Mouse (Mus musculus): ENCODE results near the gene Setd4. TPM values are rescaled to one million over a fixed set of nuclear protein-coding genes. Genes with fewer than 3 reads are reported as not detected.

The Setd4 gene
- total and polyA plus RNA-seq, 2 experiments from 2014 or later = 3.7 to 5.3 TPM

DNA sequence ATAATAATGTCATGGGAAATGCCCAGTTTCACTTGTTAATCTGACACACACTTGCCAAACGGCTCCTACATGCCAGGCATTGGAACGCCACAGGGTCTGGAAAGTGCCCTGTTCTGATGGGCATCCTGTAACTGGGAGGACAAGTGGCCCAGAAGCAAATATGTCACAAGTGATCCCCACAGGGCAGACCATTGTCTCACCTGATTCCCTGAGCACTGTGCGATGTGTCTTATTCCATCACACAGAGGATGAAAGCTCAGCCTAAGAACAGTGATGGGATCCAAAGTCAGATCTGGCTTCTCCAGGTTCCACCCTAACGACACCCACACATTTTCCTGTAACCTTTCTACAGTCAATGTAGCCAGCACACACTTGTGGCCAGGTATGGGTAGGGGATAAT lies 58.9 kb downstream of the Setd4 start:
- H3K27ac ChIP-seq (ENCODE audit: low read depth) = no peak overlapping the region
- no peaks in the 10 kb centered on the region for H3K9me3 ChIP-seq (replicated peaks; ENCODE audit: control insufficient read depth, low read length)
- no peak for DNase-seq (ENCODE audit: low spot score)
- no peak for TF ChIP-seq CTCF (IDR thresholded peaks at IDR 0.05; ENCODE audit: low read depth)
- ATAC-seq (ENCODE audit: insufficient read depth, low read depth) = no peak
- no peak overlapping the region for H3K9ac ChIP-seq (replicated peaks; ENCODE audit: low read depth, low read length)
- no peaks in the 10 kb centered on the region for H3K36me3 ChIP-seq (replicated peaks; ENCODE audit: control insufficient read depth, insufficient read depth, low read length)
- H3K27me3 ChIP-seq (ENCODE audit: control insufficient read depth, insufficient read depth, low read length) = 0 out of 2 replicates have a peak, but pooled peaks cover 16% of the 10 kb centered on the region
- no peak overlapping the region for H3K4me2 ChIP-seq (ENCODE audit: low read depth, low read length)
- no peak overlapping the region for H3K4me3 ChIP-seq (ENCODE audit: low read depth, low read length)
- WGBS = 72% methylated on average over 4 of the region's 4 CpGs
- H3K4me1 ChIP-seq (ENCODE audit: control insufficient read depth, insufficient read depth) = no peaks in the 10 kb centered on the region

DNA sequence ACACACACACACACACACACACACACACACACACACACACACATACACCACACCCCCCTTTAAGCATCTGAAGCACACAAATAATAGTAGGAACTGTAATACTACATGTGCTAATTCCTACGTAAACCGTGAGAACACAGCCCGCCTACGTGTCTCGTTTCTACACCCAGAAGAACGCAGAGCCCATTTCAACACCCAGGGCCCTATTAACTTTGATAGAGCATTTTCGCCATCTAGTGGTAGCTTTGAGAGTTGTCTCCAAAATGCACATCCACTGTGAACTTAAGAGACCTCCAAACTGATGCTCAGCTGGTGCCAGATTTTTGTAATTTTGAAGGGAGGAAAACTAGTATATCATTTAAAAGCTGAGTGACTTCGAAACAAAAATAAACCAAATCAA lies 60.2 kb downstream of the Setd4 start:
- Histone ChIP-seq H3K4me1 (ENCODE audit: control insufficient read depth, insufficient read depth) (no peaks in the 10 kb centered on the region), H3K9ac (replicated peaks; ENCODE audit: low read depth, low read length) (no peak overlapping the region), H3K9me3 (replicated peaks; ENCODE audit: control insufficient read depth, low read length) (no peaks in the 10 kb centered on the region), H3K36me3 (replicated peaks; ENCODE audit: control insufficient read depth, insufficient read depth, low read length) (no peaks in the 10 kb centered on the region), H3K27me3 (ENCODE audit: control insufficient read depth, insufficient read depth, low read length) (0 out of 2 replicates have a peak, but pooled peaks cover 16% of the 10 kb centered on the region), H3K27ac (ENCODE audit: low read depth) (no peak overlapping the region), H3K4me3 (ENCODE audit: low read depth, low read length) (no peak overlapping the region), H3K4me2 (ENCODE audit: low read depth, low read length) (no peak overlapping the region)
- DNase-seq (ENCODE audit: low spot score) (peak; percentile 79), ATAC-seq (ENCODE audit: insufficient read depth, low read depth) (0 out of 2 replicates have a peak, but pooled peaks have one; percentile 39)
- under 1% methylated on average over 8 of the region's 8 CpGs for WGBS
- no peak for TF ChIP-seq EP300 (IDR thresholded peaks at IDR 0.05; ENCODE audit: low read depth)
- TF ChIP-seq CTCF (IDR thresholded peaks at IDR 0.05; ENCODE audit: low read depth) = peak; percentile 78

DNA sequence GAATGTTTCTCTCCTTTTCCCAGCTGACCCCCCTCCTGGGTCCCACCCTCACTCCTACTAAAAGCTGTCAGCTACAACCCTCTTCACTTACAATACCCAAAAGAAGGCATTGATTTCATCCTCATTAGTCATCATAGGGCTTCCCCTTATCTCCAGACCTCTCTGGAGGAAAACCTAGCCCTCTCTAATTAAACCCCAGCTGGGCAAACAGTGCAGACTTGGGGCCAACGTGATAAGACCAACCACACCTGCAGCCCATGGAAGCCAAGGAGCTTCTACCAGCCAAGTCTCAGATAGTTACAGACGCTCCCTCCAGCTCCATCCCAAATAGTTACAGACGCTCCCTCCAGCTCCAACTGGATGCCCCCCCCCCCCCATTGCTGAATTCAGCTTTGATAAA lies 64.0 kb downstream of the Setd4 start:
- Histone ChIP-seq H3K9ac (replicated peaks; ENCODE audit: low read depth, low read length) (no peak overlapping the region), H3K4me2 (ENCODE audit: low read depth, low read length) (no peak overlapping the region), H3K27me3 (ENCODE audit: control insufficient read depth, insufficient read depth, low read length) (0 out of 2 replicates have a peak, but pooled peaks cover 10% of the 10 kb centered on the region), H3K27ac (ENCODE audit: low read depth) (no peak overlapping the region), H3K4me1 (ENCODE audit: control insufficient read depth, insufficient read depth) (0 out of 2 replicates have a peak, but pooled peaks cover 2% of the 10 kb centered on the region), H3K4me3 (ENCODE audit: low read depth, low read length) (no peak overlapping the region), H3K36me3 (replicated peaks; ENCODE audit: control insufficient read depth, insufficient read depth, low read length) (no peaks in the 10 kb centered on the region), H3K9me3 (replicated peaks; ENCODE audit: control insufficient read depth, low read length) (no peaks in the 10 kb centered on the region)
- TF ChIP-seq CTCF (IDR thresholded peaks at IDR 0.05; ENCODE audit: low read depth) = no peak
- TF ChIP-seq EP300 (IDR thresholded peaks at IDR 0.05; ENCODE audit: low read depth) = no peak
- 34% methylated on average over 3 of the region's 3 CpGs for WGBS
- ATAC-seq (ENCODE audit: insufficient read depth, low read depth) = no peak
- DNase-seq (ENCODE audit: low spot score) = no peak

DNA sequence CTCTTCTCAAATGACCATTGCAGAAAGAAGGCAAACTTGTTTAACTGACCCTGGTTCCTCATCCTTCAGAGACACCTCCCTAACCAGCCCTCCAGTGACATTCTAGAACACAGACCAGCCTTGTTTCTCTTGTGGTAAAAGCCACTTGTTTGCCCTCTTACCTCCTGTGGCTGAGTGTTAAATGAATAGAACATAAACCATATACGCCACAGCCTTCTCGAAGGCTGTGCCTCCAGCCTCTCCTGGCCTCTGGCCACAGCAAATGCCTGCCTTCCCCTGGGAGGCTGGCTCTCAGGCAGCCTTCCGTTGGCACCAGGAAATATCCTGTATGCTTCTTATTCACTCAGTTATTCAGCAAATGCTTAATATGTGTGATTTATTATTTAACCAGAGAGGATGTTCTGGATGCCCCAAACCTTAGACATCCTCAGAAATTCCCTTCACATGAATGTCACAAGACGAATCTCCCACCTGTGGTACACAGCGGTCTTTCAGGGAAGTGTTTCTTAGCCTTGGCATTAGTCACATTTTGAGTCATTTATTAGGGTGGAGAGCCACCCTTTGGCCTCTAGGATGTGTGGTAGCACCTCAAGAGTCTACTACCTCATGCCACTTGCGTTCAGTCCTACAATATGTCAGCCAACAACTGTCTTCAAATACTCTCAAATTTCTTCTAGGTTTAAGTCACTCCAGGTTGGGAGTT lies 68.6 kb downstream of the Setd4 start:
- Histone ChIP-seq H3K9me3 (replicated peaks; ENCODE audit: control insufficient read depth, low read length) (no peaks in the 10 kb centered on the region), H3K4me1 (ENCODE audit: control insufficient read depth, insufficient read depth) (0 out of 2 replicates have a peak, but pooled peaks cover 2% of the 10 kb centered on the region), H3K4me2 (ENCODE audit: low read depth, low read length) (no peak overlapping the region), H3K27me3 (ENCODE audit: control insufficient read depth, insufficient read depth, low read length) (no peaks in the 10 kb centered on the region), H3K9ac (replicated peaks; ENCODE audit: low read depth, low read length) (no peak overlapping the region), H3K4me3 (ENCODE audit: low read depth, low read length) (no peak overlapping the region), H3K36me3 (replicated peaks; ENCODE audit: control insufficient read depth, insufficient read depth, low read length) (no peaks in the 10 kb centered on the region), H3K27ac (ENCODE audit: low read depth) (no peak overlapping the region)
- ATAC-seq (ENCODE audit: insufficient read depth, low read depth) = no peak
- TF ChIP-seq CTCF (IDR thresholded peaks at IDR 0.05; ENCODE audit: low read depth) = no peak
- no peak for TF ChIP-seq EP300 (IDR thresholded peaks at IDR 0.05; ENCODE audit: low read depth)
- DNase-seq (ENCODE audit: low spot score) = no peak
- 77% methylated on average over 6 of the region's 6 CpGs for WGBS

Other genes with a start within 250 kb of the Setd4 start
- gene Cbr1, start 1.8 kb upstream of the Setd4 start, total RNA-seq (2014; rRNA removed; ENCODE audit: low replicate concordance) = 17.2 and 55.5 TPM in 2 replicates
- 54.5 and 56.1 TPM in 2 replicates for gene Cbr1, start 1.8 kb upstream of the Setd4 start, polyA plus RNA-seq (2015; fragmentation: Nextera tagmentation; extraction: Ambion mirVana)
- not detected in 2 replicates for gene Gm5678, start 24.0 kb upstream of the Setd4 start, total RNA-seq (2014; rRNA removed; ENCODE audit: low replicate concordance)
- not detected in 2 replicates for gene Gm5678, start 24.0 kb upstream of the Setd4 start, polyA plus RNA-seq (2015; fragmentation: Nextera tagmentation; extraction: Ambion mirVana)
- 1.6 TPM in 1 of 2 replicates, not detected in the other for gene Cbr3, start 79.2 kb upstream of the Setd4 start, total RNA-seq (2014; rRNA removed; ENCODE audit: low replicate concordance)
- gene Cbr3, start 79.2 kb upstream of the Setd4 start, polyA plus RNA-seq (2015; fragmentation: Nextera tagmentation; extraction: Ambion mirVana) = 1.3 and 1.7 TPM in 2 replicates
- gene Dop1b, start 107.8 kb upstream of the Setd4 start, total RNA-seq (2014; rRNA removed; ENCODE audit: low replicate concordance) = 13.0 and 13.2 TPM in 2 replicates
- 6.0 and 7.2 TPM in 2 replicates for gene Dop1b, start 107.8 kb upstream of the Setd4 start, polyA plus RNA-seq (2015; fragmentation: Nextera tagmentation; extraction: Ambion mirVana)
- 35.5 and 38.8 TPM in 2 replicates for gene Morc3, start 228.1 kb upstream of the Setd4 start, total RNA-seq (2014; rRNA removed; ENCODE audit: low replicate concordance)
- 14.7 and 20.2 TPM in 2 replicates for gene Morc3, start 228.1 kb upstream of the Setd4 start, polyA plus RNA-seq (2015; fragmentation: Nextera tagmentation; extraction: Ambion mirVana)